Mouse (Mus musculus): ENCODE data around the gene Pip5k1a. TPM values are rescaled to one million over a fixed set of nuclear protein-coding genes. Genes with fewer than 3 reads are reported as not detected.
"Not testable (repeated sequence)": the region's sequence is repeated elsewhere in the genome, so short reads cannot be mapped to it uniquely, and the experiment has no call there.

Pip5k1a gene
- polyA plus RNA-seq, 1 experiment: 14.5 TPM

GRCm38 (mm10) chr3:95133176-95133575 lies 26.4 kb upstream of the Pip5k1a start:
- Histone ChIP-seq H3K27ac (replicated peaks; ENCODE audit: low read depth, low read length) (peak overlapping the region; percentile 78; the same call in 1 of the 2 replicates), H3K4me3 (ENCODE audit: insufficient read depth, low read depth, low read length) (peak overlapping the region; percentile 70), H3K4me1 (ENCODE audit: control insufficient read depth, insufficient read depth, insufficient read length, low read length) (peaks cover 4% of the 10 kb centered on the region)

- peak overlapping the region; percentile 70; the same call in 1 of the 2 replicates for H3K4me3 ChIP-seq (ENCODE audit: insufficient read depth, low read depth, low read length)
- H3K27ac ChIP-seq (replicated peaks; ENCODE audit: low read depth, low read length); H3K4me1 ChIP-seq (ENCODE audit: control insufficient read depth, insufficient read depth, insufficient read length, low read length): not testable (repeated sequence)
Measured at GRCm38 (mm10) chr3:95132389-95132788, 25.7 kb upstream of the Pip5k1a start.

GRCm38 (mm10) chr3:95130081-95130480 lies 23.4 kb upstream of the Pip5k1a start:
- H3K4me1 ChIP-seq (ENCODE audit: control insufficient read depth, insufficient read depth, insufficient read length, low read length): peaks cover 4% of the 10 kb centered on the region
- H3K4me3 ChIP-seq (ENCODE audit: insufficient read depth, low read depth, low read length): no peak overlapping the region
- no peak overlapping the region for H3K27ac ChIP-seq (replicated peaks; ENCODE audit: low read depth, low read length)

GRCm38 (mm10) chr3:95129226-95129651 lies 22.5 kb upstream of the Pip5k1a start:
- Histone ChIP-seq H3K4me3 (ENCODE audit: insufficient read depth, low read depth, low read length) (no peak overlapping the region), H3K27ac (replicated peaks; ENCODE audit: low read depth, low read length) (no peak overlapping the region), H3K4me1 (ENCODE audit: control insufficient read depth, insufficient read depth, insufficient read length, low read length) (peaks cover 4% of the 10 kb centered on the region)

- no peak overlapping the region for H3K4me3 ChIP-seq (ENCODE audit: insufficient read depth, low read depth, low read length)
- no peak overlapping the region for H3K27ac ChIP-seq (replicated peaks; ENCODE audit: low read depth, low read length)
- 0 out of 2 replicates have a peak, but pooled peaks cover 3% of the 10 kb centered on the region for H3K4me1 ChIP-seq (ENCODE audit: control insufficient read depth, insufficient read depth, insufficient read length, low read length)
Measured at GRCm38 (mm10) chr3:95124972-95125371, 18.2 kb upstream of the Pip5k1a start.

- Histone ChIP-seq H3K4me3 (ENCODE audit: insufficient read depth, low read depth, low read length) (no peak within 1 kb of the TSS), H3K4me1 (ENCODE audit: control insufficient read depth, insufficient read depth, insufficient read length, low read length) (0 out of 2 replicates have a peak, but pooled peaks cover 3% of the 10 kb centered on the region), H3K27ac (replicated peaks; ENCODE audit: low read depth, low read length) (no peak within 1 kb of the TSS)
Measured at GRCm38 (mm10) chr3:95124246-95124645, 17.5 kb upstream of the Pip5k1a start, which contains the start of gene Tmod4. Gene Tmod4, plus strand, starts transcription at chr3:95124476.

GRCm38 (mm10) chr3:95121580-95121979 lies 14.8 kb upstream of the Pip5k1a start:
- Histone ChIP-seq H3K27ac (replicated peaks; ENCODE audit: low read depth, low read length) (peak overlapping the region; percentile 82), H3K4me1 (ENCODE audit: control insufficient read depth, insufficient read depth, insufficient read length, low read length) (0 out of 2 replicates have a peak, but pooled peaks cover 3% of the 10 kb centered on the region), H3K4me3 (ENCODE audit: insufficient read depth, low read depth, low read length) (no peak overlapping the region)

- H3K4me3 ChIP-seq (ENCODE audit: insufficient read depth, low read depth, low read length): no peak overlapping the region
- H3K27ac ChIP-seq (replicated peaks; ENCODE audit: low read depth, low read length): no peak overlapping the region
- H3K4me1 ChIP-seq (ENCODE audit: control insufficient read depth, insufficient read depth, insufficient read length, low read length): peaks cover 3% of the 10 kb centered on the region; the same call in 1 of the 2 replicates
Measured at GRCm38 (mm10) chr3:95117751-95118150, 11.0 kb upstream of the Pip5k1a start.

GRCm38 (mm10) chr3:95112760-95113159 lies 6.0 kb upstream of the Pip5k1a start:
- Histone ChIP-seq H3K4me1 (ENCODE audit: control insufficient read depth, insufficient read depth, insufficient read length, low read length) (no peaks in the 10 kb centered on the region; the same call in 1 of the 2 replicates), H3K27ac (replicated peaks; ENCODE audit: low read depth, low read length) (peak overlapping the region; percentile 78; the same call in 1 of the 2 replicates), H3K4me3 (ENCODE audit: insufficient read depth, low read depth, low read length) (peak overlapping the region; percentile 30; the same call in 1 of the 2 replicates)

GRCm38 (mm10) chr3:95110911-95111726 lies 4.4 kb upstream of the Pip5k1a start, which contains the start of gene Vps72:
Gene Vps72, plus strand, starts transcription at chr3:95111022.
- H3K4me1 ChIP-seq (ENCODE audit: control insufficient read depth, insufficient read depth, insufficient read length, low read length): no peaks in the 10 kb centered on the region; the same call in 1 of the 2 replicates
- peak within 1 kb of the TSS; percentile 99 for H3K4me3 ChIP-seq (ENCODE audit: insufficient read depth, low read depth, low read length)
- H3K27ac ChIP-seq (replicated peaks; ENCODE audit: low read depth, low read length): peak within 1 kb of the TSS; percentile 95

GRCm38 (mm10) chr3:95107898-95108297 lies 1.2 kb upstream of the Pip5k1a start:
- no peak overlapping the region for H3K4me3 ChIP-seq (ENCODE audit: insufficient read depth, low read depth, low read length)
- H3K4me1 ChIP-seq (ENCODE audit: control insufficient read depth, insufficient read depth, insufficient read length, low read length): no peaks in the 10 kb centered on the region
- no peak overlapping the region for H3K27ac ChIP-seq (replicated peaks; ENCODE audit: low read depth, low read length)

- H3K4me1 ChIP-seq (ENCODE audit: control insufficient read depth, insufficient read depth, insufficient read length, low read length); H3K27ac ChIP-seq (replicated peaks; ENCODE audit: low read depth, low read length); H3K4me3 ChIP-seq (ENCODE audit: insufficient read depth, low read depth, low read length): not testable (repeated sequence)
Measured at GRCm38 (mm10) chr3:95107308-95107707, 578 bp upstream of the Pip5k1a start.

- Histone ChIP-seq H3K4me3 (ENCODE audit: insufficient read depth, low read depth, low read length) (peak overlapping the region; percentile 78), H3K4me1 (ENCODE audit: control insufficient read depth, insufficient read depth, insufficient read length, low read length) (no peaks in the 10 kb centered on the region), H3K27ac (replicated peaks; ENCODE audit: low read depth, low read length) (peak overlapping the region; percentile 45; the same call in 1 of the 2 replicates)
Measured at GRCm38 (mm10) chr3:95105586-95106337, 968 bp downstream of the Pip5k1a start.

- Histone ChIP-seq H3K4me1 (ENCODE audit: control insufficient read depth, insufficient read depth, insufficient read length, low read length) (no peaks in the 10 kb centered on the region), H3K27ac (replicated peaks; ENCODE audit: low read depth, low read length) (0 out of 2 replicates have a peak overlapping the region, but pooled peaks have one; percentile 34), H3K4me3 (ENCODE audit: insufficient read depth, low read depth, low read length) (peak overlapping the region; percentile 39)
Measured at GRCm38 (mm10) chr3:95105121-95105520, 1.6 kb downstream of the Pip5k1a start.

- Histone ChIP-seq H3K4me1 (ENCODE audit: control insufficient read depth, insufficient read depth, insufficient read length, low read length) (no peaks in the 10 kb centered on the region), H3K27ac (replicated peaks; ENCODE audit: low read depth, low read length) (no peak overlapping the region), H3K4me3 (ENCODE audit: insufficient read depth, low read depth, low read length) (no peak overlapping the region)
Measured at GRCm38 (mm10) chr3:95100854-95101253, 5.9 kb downstream of the Pip5k1a start.
